Mouse (Mus musculus): ENCODE data around the gene Cys1.
"Not testable (repeated sequence)": the region's sequence is repeated elsewhere in the genome, so short reads cannot be mapped to it uniquely, and the experiment has no call there.

The Cys1 gene

DNA sequence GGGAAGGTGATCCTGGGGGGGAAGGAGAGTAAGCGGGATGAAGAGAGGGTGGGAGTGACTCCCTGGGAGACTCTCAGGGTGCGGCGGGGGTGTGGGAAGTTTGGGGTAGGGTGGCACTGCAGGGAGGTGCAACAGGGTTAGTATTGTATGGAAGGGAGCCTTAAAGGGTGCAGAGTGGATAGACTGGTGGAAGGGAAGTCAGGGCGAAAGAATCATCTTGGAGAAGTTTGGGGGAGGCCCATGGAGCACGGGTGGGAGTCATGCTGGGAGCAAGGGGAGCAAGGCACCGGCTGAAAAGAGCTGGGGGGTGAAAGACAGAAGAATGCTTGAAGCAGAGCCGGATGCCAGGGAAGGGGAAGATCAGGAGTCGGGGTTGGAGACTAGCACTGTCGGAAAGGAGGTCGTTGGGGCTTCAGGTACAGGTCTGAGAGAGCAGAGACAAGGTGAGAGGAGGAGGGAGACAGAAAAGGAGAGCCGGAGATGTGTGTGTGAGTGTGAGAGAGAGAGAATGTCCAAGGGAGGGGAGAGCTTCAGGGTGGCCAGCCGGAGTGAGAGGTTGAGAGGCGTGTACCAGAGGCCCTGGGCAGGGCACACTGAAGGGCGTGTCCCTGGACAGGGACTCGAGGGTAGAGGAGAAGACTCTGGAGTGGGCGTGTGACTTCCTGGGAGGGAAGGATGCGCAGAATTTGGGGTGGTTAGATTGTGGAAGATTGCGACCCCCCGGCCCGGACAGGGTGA, at the start of gene Cys1:
TSS of gene Cys1 (minus strand) at position 528 of the 738 bp plus-strand sequence.
- DNase-seq (ENCODE audit: low spot score in 2 of 2) = no peak

GRCm38 (mm10) chr12:24724369-24724768, 42.8 kb upstream of the Cys1 start:
- no peak for DNase-seq (ENCODE audit: low spot score in 2 of 2)

- DNase-seq (ENCODE audit: low spot score in 2 of 2) = no peak
Observed at GRCm38 (mm10) chr12:24723859-24724258, 42.2 kb upstream of the Cys1 start.

GRCm38 (mm10) chr12:24723434-24723833, 41.8 kb upstream of the Cys1 start:
- DNase-seq (ENCODE audit: low spot score in 2 of 2) = no peak

GRCm38 (mm10) chr12:24716721-24717301, 35.2 kb upstream of the Cys1 start:
- peak; percentile 46 to 79 for DNase-seq (ENCODE audit: low spot score in 2 of 2)

GRCm38 (mm10) chr12:24715268-24715896, 33.8 kb upstream of the Cys1 start:
- peak in 1 of 2 experiments; percentile 58 for DNase-seq (ENCODE audit: low spot score in 2 of 2)

DNA sequence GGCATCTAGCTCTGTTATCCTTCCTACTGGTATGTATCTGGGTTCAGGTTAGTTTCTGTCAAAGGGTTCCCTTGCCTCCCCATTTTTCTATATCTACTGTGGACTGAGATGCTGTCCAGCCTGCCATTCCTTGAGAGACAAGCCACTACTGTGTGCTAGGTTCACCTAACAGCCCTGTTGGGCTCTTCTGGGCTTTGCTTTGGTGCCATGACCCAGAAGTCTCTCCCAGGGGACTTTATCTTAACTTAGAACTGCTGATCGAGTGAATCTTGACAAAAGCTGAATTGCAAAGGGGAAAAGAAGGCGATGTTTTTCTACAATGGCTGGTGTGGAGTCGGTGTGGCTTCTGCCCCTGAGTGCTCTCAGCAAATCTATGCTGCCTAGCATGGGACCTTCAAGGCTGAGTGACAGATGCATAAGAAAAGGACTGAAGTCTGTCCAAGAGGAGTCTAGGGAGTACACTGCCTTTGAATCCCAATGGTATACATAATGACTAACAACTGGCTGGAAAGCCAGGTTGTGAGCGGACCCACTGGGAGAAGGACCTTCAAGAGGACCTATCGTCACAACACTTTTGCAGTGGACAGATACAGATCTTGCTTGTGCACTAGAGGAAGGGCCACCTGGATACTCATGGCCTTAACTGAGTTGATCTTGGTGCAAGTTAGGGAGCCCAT, 33.1 kb upstream of the Cys1 start:
- DNase-seq (ENCODE audit: low spot score in 2 of 2) = peak in 1 of 2 experiments; percentile 58

GRCm38 (mm10) chr12:24712396-24712795, 30.8 kb upstream of the Cys1 start:
- DNase-seq (ENCODE audit: low spot score in 2 of 2) = no peak

GRCm38 (mm10) chr12:24710672-24711071, 29.1 kb upstream of the Cys1 start:
- peak; percentile 58 to 77 for DNase-seq (ENCODE audit: low spot score in 2 of 2)

DNA sequence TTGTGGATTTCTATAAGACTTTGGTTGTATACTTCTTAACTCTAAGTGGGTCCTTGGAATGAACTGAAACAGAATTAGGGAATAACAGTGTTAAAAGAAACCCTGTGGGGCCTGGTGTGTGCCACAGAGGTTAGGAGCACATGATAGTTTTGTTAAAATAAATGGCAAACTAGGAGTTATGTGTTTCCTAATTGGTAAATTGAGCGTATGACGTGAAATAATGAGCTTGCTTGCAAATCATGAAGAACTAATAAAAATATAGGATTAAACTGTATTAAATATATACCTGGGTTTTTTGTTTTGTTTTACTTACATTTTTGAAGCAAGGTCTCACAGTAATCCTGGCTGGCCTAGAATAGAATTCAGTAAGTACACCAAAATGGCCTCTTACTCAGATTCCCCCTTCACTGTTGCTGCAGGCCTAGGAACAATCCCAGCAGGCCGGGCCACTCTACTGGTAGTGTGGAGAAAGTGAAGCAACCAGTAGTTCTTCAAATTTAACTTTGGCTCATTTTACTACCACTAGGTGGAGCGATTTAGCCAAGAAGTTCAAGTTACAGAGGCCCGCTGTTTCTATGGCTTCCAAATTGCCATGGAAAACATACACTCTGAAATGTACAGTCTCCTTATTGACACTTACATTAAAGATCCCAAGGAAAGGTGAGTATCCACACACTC, 28.4 kb upstream of the Cys1 start:
- peak; percentile 68 to 76 for DNase-seq (ENCODE audit: low spot score in 2 of 2)

- peak; percentile 37 to 70 for DNase-seq (ENCODE audit: low spot score in 2 of 2)
Observed at GRCm38 (mm10) chr12:24709409-24709808, 27.8 kb upstream of the Cys1 start.

DNA sequence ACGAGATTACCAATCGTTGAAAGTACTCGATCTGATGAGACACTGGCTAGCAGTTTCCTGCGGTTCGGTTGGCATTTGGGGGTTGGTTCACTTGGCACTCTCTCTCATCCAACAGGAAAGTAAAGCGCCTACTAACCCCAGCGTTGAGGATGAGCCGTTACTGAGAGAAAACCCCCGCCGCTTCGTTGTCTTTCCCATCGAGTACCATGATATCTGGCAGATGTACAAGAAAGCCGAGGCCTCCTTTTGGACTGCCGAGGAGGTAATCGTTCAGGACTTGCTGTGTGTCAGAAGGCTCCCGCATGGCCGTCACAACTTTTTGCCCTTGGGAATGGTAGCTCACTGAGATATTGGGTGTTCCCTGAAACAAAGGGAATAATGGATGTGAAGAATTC, 27.2 kb upstream of the Cys1 start:
- peak; percentile 27 to 69 for DNase-seq (ENCODE audit: low spot score in 2 of 2)

GRCm38 (mm10) chr12:24707954-24708823, 26.6 kb upstream of the Cys1 start, which contains the start of gene Rrm2:
Gene Rrm2 (plus strand): TSS chr12:24708241.
- peak; percentile 97 to 99 for DNase-seq (ENCODE audit: low spot score in 2 of 2)

- DNase-seq (ENCODE audit: low spot score in 2 of 2) = peak in 1 of 2 experiments; percentile 62
Observed at GRCm38 (mm10) chr12:24707480-24707802, 25.8 kb upstream of the Cys1 start.

- peak; percentile 86 to 90 for DNase-seq (ENCODE audit: low spot score in 2 of 2)
Observed at GRCm38 (mm10) chr12:24706764-24707479, 25.3 kb upstream of the Cys1 start.

DNA sequence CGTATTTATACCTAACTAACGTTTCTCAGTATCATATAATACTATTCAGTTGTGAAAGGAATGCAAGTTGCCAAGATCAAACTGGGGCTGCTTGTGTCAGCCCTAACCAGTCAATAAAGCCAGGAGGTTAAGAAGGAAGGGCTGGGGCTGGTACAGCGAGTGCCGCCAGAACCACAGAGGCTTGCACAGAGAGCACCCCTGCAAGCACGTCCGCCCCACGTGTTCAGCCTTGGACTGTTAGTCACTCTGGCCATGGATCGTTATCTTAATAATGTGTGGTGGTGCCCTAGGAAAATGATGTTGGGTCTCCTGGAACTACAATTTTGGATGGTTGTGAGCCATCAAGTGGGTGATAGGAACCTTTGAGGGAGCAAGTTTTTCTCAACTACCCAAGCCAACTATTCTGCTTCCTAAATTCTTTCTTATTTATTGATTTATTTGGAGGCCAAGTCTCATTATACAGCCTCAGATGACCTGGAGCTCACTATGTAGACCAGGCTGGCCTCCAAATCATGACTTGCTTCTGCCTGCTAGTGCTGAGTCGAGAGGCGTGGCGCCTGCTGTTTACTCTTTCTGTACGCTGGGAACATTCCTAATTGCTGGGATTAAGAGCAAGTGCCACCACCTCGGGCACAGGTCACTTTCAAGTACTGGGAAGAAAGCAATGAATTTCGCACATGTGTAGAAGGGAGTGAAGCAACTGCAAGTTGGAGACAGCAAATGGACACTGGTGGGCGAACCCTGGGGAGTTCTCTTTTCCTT, 24.1 kb upstream of the Cys1 start:
- DNase-seq (ENCODE audit: low spot score in 2 of 2) = peak in 1 of 2 experiments; percentile 62

DNA sequence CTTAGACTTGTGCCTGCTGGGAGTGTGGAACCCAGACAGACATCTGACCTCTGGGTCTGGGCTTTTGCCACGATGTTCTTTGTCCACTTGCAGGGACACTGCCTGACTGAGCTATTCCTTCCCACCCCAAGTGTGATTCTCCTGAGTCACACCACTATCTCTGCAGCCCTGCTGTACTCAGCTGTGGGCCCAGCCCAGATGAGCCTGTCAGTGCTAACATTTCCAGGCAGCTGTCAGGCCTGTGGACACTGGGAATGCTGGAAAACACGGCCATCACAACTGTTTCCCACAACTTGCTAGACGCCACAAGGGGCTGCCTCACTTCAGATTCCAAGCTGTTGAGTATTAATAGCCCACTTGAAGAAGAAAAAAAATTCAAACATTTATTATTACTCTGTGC, 21.4 kb upstream of the Cys1 start:
- DNase-seq (ENCODE audit: low spot score in 2 of 2) = peak; percentile 37 to 59

DNA sequence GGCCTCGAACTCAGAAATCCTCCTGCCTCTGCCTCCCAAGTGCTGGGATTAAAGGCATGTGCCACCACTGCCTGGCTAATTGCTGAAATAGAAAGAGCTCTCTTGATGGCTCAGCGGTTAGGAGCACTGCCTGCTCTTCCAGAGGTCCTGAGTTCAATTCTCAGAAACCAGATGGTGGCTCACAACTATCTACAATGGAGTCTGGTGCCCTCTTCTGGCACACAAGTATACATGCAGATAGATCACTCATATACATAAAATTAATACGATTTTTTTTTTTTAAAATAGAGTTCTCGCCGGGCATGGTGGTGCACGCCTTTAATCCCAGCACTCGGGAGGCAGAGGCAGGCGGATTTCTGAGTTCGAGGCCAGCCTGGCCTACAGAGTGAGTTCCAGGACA, 20.0 kb upstream of the Cys1 start:
- DNase-seq (ENCODE audit: low spot score in 2 of 2) = not testable (repeated sequence)

GRCm38 (mm10) chr12:24699578-24699977, 18.0 kb upstream of the Cys1 start:
- DNase-seq (ENCODE audit: low spot score in 2 of 2) = no peak
